Mouse (Mus musculus) lung, embryonic 16.5 days (tissue): ENCODE results near the gene H2-Eb2. TPM values are rescaled to one million over a fixed set of nuclear protein-coding genes. Genes with fewer than 3 reads are reported as not detected.

Experiments used
- ATAC-seq: fragments of 200-750 bp; cut with Nextera tagmentation; 2 replicates; pipeline ENCODE4 v1.8.0; 2017; ENCODE audit warnings: low read depth, mild to moderate bottlenecking, moderate library complexity
- H3K27ac ChIP-seq: fragments of 300-500 bp; sonication (generic); 2 replicates; pipeline ENCODE4 v1.5.1; 2014; ENCODE audit warnings: mild to moderate bottlenecking, control low read depth, low read length
- H3K27me3 ChIP-seq: fragments of 300-500 bp; sonication (generic); 2 replicates; pipeline ENCODE4 v1.6.1; 2014; ENCODE audit warnings: low read depth, low read length, mixed read lengths; ENCODE audit not compliant: control insufficient read depth, insufficient read depth
- H3K36me3 ChIP-seq: fragments of 300-500 bp; sonication (generic); 2 replicates; pipeline ENCODE4 v1.6.1; 2014; ENCODE audit warnings: low read length; ENCODE audit not compliant: control insufficient read depth, insufficient read depth
- H3K4me1 ChIP-seq: fragments of 300-500 bp; sonication (generic); replicated peaks from 2 replicates; pipeline ENCODE4 v1.6.1; 2014; ENCODE audit warnings: low read length, mixed read lengths; ENCODE audit not compliant: control insufficient read depth, insufficient read depth
- H3K4me2 ChIP-seq: fragments of 300-500 bp; sonication (generic); 2 replicates; pipeline ENCODE4 v1.6.1; 2014; ENCODE audit warnings: low read depth, low read length, control low read depth
- H3K4me3 ChIP-seq: fragments of 300-500 bp; sonication (generic); 2 replicates; pipeline ENCODE4 v1.5.1; 2014; ENCODE audit warnings: mild to moderate bottlenecking, low read length, control low read depth
- H3K9ac ChIP-seq: fragments of 300-500 bp; sonication (generic); 2 replicates; pipeline ENCODE4 v1.6.1; 2014; ENCODE audit warnings: low read length, control low read depth
- H3K9me3 ChIP-seq: fragments of 300-500 bp; sonication (generic); 2 replicates; pipeline ENCODE4 v1.6.1; 2016; ENCODE audit warnings: low read length; ENCODE audit not compliant: control insufficient read depth
- WGBS: fragments of 180-500 bp; shearing (Covaris S2); extraction: QIAGEN DNeasy Blood & Tissue Kit; methylation state at CpG from one replicate; pipeline ENCODE4 v1.1.7; 2014; 5-methylcytosine and 5-hydroxymethylcytosine counted together
- polyA plus RNA-seq: library from polyadenylated mRNA; unstranded; fragments of >200 nt; fragmentation: Nextera tagmentation; extraction: Ambion mirVana; gene quantifications from 2 replicates; pipeline ENCODE4 v1.2.1, GENCODE M21; 2015

H2-Eb2 gene
- polyA plus RNA-seq = 0.04 TPM in 1 of 2 replicates, not detected in the other

DNA sequence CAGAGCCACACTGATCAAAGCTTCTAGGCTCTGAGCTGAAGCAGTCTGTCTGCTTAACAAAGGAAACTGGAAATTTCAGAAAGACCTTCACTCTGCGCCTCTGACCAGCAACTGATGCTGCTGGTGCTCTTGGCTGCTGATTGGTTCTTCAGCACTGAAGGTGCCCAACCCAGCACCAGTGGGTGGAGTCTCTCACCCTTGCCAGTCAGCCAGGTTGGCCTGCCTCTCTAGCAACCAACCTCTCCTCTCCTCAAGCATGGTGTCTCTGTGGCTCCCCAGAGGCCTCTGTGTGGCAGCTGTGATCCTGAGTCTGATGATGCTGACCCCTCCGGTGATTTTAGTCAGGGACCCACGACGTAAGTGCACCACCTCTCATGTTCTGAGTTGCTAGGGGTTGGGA is at the start of gene H2-Eb2:
TSS of gene H2-Eb2 (plus strand) at position 230 of the 400 bp plus-strand sequence.
- no peak for ATAC-seq
- no peaks in the 10 kb centered on the region for H3K4me1 ChIP-seq
- no peak within 1 kb of the TSS for H3K27ac ChIP-seq
- no peaks in the 10 kb centered on the region for H3K36me3 ChIP-seq
- no peak within 1 kb of the TSS for H3K9ac ChIP-seq
- H3K9me3 ChIP-seq = no peaks in the 10 kb centered on the region
- 46% methylated on average over 4 of the region's 4 CpGs for WGBS
- no peak within 1 kb of the TSS for H3K4me3 ChIP-seq
- no peak within 1 kb of the TSS for H3K4me2 ChIP-seq
- H3K27me3 ChIP-seq = no peaks in the 10 kb centered on the region

DNA sequence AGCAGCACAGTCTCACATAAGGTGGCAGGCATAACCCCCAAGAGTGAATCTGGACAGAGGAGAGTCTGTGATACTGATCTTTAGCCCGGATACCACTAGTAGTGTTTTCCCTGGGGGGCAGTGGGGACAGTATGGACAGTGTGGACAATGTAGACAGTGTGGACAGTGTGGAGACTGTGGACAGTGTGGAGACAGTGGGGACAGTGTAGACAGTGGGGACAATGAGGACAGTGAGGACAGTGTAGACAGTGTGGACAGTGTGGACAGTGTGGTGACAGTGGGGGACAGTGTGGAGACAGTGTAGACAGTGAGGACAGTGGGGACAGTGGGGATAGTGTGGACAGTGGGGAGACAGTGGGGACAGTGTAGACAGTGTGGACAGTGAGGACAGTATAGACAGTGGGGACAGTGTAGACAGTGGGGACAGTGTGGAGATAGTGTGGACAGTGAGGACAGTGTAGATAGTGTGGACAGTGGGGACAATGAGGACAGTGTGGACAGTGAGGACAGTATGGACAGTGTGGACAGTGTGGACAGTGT is 44.9 kb upstream of the H2-Eb2 start:
- no peak overlapping the region for H3K27ac ChIP-seq
- no peaks in the 10 kb centered on the region for H3K4me1 ChIP-seq
- ATAC-seq = no peak
- H3K9ac ChIP-seq = no peak overlapping the region
- no peak overlapping the region for H3K4me2 ChIP-seq
- no peaks in the 10 kb centered on the region for H3K36me3 ChIP-seq
- peaks cover 3% of the 10 kb centered on the region; the same call in 1 of the 2 replicates for H3K9me3 ChIP-seq
- 63% methylated on average over 1 of the region's 1 CpGs for WGBS
- no peaks in the 10 kb centered on the region for H3K27me3 ChIP-seq
- H3K4me3 ChIP-seq = no peak overlapping the region

DNA sequence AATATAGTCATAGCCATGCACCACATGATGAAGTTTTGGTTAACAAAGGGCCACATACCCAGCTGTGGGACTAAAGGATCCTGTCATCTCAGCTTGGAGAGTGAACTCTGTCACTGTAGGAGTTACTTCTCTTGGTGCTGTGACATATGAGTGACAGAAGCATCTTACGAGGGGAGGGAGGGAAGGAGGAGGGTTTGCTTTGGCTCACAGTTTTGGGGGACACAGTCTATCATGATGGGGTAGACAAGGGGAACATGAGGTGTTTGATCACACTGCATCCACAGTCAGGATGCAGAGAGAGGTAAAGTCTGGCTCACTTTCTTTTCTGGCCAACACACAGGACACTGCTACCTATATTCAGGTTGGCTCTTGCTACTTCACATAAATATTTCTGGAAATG is 43.6 kb upstream of the H2-Eb2 start:
- Histone ChIP-seq H3K4me2 (no peak overlapping the region), H3K9ac (no peak overlapping the region), H3K27me3 (no peaks in the 10 kb centered on the region), H3K27ac (no peak overlapping the region), H3K36me3 (no peaks in the 10 kb centered on the region), H3K9me3 (no peaks in the 10 kb centered on the region), H3K4me3 (no peak overlapping the region), H3K4me1 (no peaks in the 10 kb centered on the region)
- WGBS = 55% methylated on average over 1 of the region's 1 CpGs
- ATAC-seq = no peak

DNA sequence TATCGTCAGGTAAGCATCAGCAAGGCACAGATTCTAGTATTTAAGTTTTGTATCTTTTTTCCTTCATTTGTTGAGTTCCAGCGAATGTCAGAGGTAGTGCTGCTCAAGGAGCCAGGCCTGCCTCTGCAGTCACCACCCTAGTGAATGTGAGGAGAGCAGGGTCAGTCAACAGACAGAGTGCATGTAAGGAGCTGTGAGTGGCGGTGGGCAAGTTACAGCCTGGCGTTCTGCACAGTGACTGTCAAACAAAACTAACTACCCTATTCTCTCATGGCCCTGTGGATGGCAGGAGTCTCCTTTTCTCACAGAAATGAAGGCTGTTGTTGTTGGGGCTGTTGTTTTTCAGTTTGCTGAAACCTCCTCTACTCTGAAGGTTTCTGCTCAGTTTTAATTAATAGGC is 40.1 kb upstream of the H2-Eb2 start:
- H3K27ac ChIP-seq = no peak overlapping the region
- H3K4me1 ChIP-seq = no peaks in the 10 kb centered on the region
- ATAC-seq = no peak
- H3K4me2 ChIP-seq = no peak overlapping the region
- no peak overlapping the region for H3K9ac ChIP-seq
- no peak overlapping the region for H3K4me3 ChIP-seq
- H3K36me3 ChIP-seq = no peaks in the 10 kb centered on the region
- WGBS = 65% methylated on average over 4 of the region's 4 CpGs
- no peaks in the 10 kb centered on the region for H3K9me3 ChIP-seq
- H3K27me3 ChIP-seq = no peaks in the 10 kb centered on the region

DNA sequence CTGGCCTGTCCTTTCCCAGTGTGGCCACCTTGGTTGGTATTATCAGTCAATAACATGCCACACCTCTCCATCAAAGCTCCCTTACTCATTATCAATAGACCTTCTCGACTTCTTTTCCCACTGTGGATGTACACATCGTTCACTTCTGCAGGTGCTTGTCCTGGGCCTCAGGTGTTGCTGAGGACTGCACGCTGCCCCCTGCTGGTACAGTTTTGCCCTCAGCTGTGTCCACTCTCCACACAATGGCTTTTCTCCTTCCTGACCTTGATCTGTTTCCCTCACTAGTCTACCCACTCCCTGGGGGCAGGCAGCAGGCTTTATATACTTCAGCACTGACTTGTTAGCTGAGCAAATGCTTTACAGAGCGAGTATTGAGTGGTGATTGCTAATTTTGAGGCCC is 39.6 kb upstream of the H2-Eb2 start:
- no peaks in the 10 kb centered on the region for H3K4me1 ChIP-seq
- no peak overlapping the region for H3K27ac ChIP-seq
- no peaks in the 10 kb centered on the region for H3K36me3 ChIP-seq
- H3K4me3 ChIP-seq = no peak overlapping the region
- ATAC-seq = no peak
- no peaks in the 10 kb centered on the region for H3K27me3 ChIP-seq
- H3K9ac ChIP-seq = no peak overlapping the region
- H3K9me3 ChIP-seq = no peaks in the 10 kb centered on the region
- WGBS = 27% methylated on average over 4 of the region's 4 CpGs
- H3K4me2 ChIP-seq = no peak overlapping the region

DNA sequence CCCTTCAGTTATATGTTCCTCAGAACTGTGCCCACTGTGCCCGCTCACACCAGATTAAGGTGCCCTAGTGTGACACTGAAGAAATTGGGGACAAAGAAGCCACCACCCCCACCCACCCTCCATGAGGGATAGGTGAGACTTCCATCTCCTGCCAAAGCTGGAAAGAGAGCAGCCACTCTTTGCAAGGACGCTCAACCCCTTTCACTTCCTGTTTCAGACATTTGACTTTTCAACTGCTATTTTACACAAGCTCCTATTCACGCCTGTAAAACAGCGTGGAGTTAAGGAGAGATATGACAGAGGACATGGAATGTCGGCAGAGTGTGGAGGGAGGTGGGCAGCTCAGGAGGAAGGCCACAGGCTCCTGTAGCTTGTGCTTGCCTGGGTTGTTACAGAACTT is 39.0 kb upstream of the H2-Eb2 start:
- Histone ChIP-seq H3K4me3 (no peak overlapping the region), H3K9me3 (no peaks in the 10 kb centered on the region), H3K4me1 (no peaks in the 10 kb centered on the region), H3K27me3 (no peaks in the 10 kb centered on the region), H3K4me2 (no peak overlapping the region), H3K36me3 (no peaks in the 10 kb centered on the region), H3K27ac (no peak overlapping the region), H3K9ac (no peak overlapping the region)
- WGBS = 59% methylated on average over 5 of the region's 5 CpGs
- ATAC-seq = no peak

DNA sequence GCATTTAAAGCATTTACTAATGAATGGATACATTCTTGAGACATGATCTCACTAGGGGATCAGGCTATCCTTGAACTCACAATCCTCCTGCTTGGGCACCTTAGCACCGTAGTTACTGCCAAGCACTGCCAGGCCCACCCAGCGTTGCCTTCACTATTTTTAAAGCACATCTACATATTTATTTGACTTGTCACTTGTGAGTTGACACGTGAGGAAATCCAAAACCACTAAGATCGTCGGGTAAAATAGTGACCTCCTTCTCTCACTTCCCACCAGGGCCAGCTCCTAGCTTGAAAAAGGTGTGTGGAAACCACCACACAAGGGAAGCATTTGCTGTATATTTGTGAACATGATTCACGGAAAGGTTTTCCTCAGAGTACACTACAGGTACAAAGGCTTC is 38.5 kb upstream of the H2-Eb2 start:
- Histone ChIP-seq H3K4me1 (no peaks in the 10 kb centered on the region), H3K36me3 (no peaks in the 10 kb centered on the region), H3K27ac (no peak overlapping the region), H3K9me3 (no peaks in the 10 kb centered on the region), H3K4me3 (no peak overlapping the region), H3K9ac (no peak overlapping the region), H3K4me2 (no peak overlapping the region), H3K27me3 (no peaks in the 10 kb centered on the region)
- ATAC-seq = no peak
- 48% methylated on average over 6 of the region's 6 CpGs for WGBS

DNA sequence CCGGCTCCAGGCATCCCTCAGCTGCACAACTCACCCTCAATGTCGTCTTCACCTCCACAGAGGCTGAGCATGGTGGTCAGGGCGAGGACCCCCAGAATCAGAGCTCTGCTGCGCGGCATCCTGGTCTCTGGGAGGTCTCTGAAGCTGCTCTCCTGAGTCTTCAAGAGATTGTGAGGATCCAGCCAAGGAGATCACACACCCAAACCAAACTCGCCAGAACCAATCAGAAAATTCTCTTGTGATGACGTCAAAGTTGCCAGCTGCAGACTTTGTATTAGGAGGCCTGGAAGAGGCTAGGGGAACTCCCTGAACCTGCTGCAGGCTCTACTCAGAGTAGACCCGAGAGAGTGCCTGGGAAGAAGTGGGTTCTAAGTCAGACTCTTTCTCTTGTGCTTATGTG is 37.8 kb upstream of the H2-Eb2 start, which contains the start of gene H2-Aa:
TSS of gene H2-Aa (minus strand) at position 176 of the 400 bp plus-strand sequence.
- Histone ChIP-seq H3K4me1 (no peaks in the 10 kb centered on the region), H3K9me3 (no peaks in the 10 kb centered on the region), H3K4me2 (no peak within 1 kb of the TSS), H3K27ac (no peak within 1 kb of the TSS), H3K4me3 (no peak within 1 kb of the TSS), H3K9ac (no peak within 1 kb of the TSS), H3K27me3 (no peaks in the 10 kb centered on the region), H3K36me3 (no peaks in the 10 kb centered on the region)
- peak; percentile 82 for ATAC-seq
- 14% methylated on average over 8 of the region's 8 CpGs for WGBS

DNA sequence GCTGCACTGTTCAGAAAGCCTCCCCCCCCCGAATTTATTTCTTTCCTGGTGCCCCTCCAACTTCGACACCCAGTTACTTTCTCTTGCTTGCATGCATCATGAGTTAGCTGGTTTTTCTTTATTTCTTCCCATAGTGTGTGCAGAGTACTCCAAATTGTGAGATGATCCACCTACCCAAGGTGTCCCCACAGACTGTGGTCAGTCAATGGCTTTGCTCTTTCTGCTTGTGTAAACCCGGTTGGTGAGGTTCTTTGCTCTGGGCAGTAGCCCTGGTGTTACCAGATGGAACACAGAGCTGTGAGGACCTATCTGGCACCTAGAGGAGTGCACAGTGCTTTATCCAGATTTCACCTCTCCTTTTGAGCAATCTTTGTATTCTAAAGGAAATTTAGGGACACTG is 37.3 kb upstream of the H2-Eb2 start:
- 66% methylated on average over 3 of the region's 3 CpGs for WGBS
- Histone ChIP-seq H3K4me3 (no peak overlapping the region), H3K4me2 (no peak overlapping the region), H3K9ac (no peak overlapping the region), H3K27ac (no peak overlapping the region), H3K4me1 (no peaks in the 10 kb centered on the region), H3K36me3 (no peaks in the 10 kb centered on the region), H3K9me3 (no peaks in the 10 kb centered on the region), H3K27me3 (no peaks in the 10 kb centered on the region)
- no peak for ATAC-seq

DNA sequence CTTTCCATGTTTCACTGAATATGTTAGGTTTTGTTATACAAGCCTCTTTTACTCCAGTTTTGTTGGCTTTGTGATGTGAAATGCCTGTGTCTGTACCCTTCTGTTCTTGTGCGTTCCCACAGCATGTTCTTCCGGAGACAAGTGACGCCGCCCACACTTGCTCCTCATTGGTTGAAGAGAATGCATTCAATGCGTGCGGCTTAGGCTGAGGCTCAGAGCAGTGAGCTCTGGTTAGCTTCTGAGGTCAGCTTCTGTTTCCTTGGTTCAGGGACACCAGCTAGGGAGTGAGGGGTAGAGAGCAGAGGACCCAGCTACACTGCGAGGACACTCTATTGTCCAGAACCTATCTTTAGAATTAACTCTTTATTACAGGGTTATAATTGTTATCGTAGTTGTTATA is 33.9 kb upstream of the H2-Eb2 start:
- Histone ChIP-seq H3K4me3 (no peak overlapping the region), H3K27me3 (no peaks in the 10 kb centered on the region), H3K9me3 (no peaks in the 10 kb centered on the region), H3K27ac (no peak overlapping the region), H3K9ac (no peak overlapping the region), H3K4me1 (peaks cover 4% of the 10 kb centered on the region), H3K36me3 (no peaks in the 10 kb centered on the region), H3K4me2 (no peak overlapping the region)
- ATAC-seq = peak; percentile 91
- WGBS = 17% methylated on average over 8 of the region's 8 CpGs
